Mouse (Mus musculus) bone marrow macrophage, adult 2 months (primary cell): ENCODE measurements around the gene Bdh1.

Source experiments
- CTCF ChIP-seq: IDR thresholded peaks from 2 replicates; pipeline ENCODE4 v1.5.1; 2012; ENCODE audit warnings: low read depth, mild to moderate bottlenecking, low read length, moderate library complexity
- POLR2A ChIP-seq: IDR thresholded peaks from 2 replicates; pipeline ENCODE4 v1.6.1; 2012; ENCODE audit warnings: mild to moderate bottlenecking, low read depth, low read length, borderline replicate concordance

- TF ChIP-seq POLR2A (no peak), CTCF (no peak)
These were observed 77.7 kb downstream of the Bdh1 start for GRCm38 (mm10) chr16:31499681-31500310.
